Mouse (Mus musculus): ENCODE measurements around the gene Stim2. TPM values are rescaled to one million over a fixed set of nuclear protein-coding genes. Genes with fewer than 3 reads are reported as not detected.
A peak's percentile ranks its signal among the peaks of the same experiment; 100 is the strongest.

Gene Stim2
- polyA plus RNA-seq, 1 experiment from 2014 or later = 13.6 TPM

GRCm38 (mm10) chr5:53999461-53999770, 1.1 kb downstream of the Stim2 start:
- WGBS = 1% methylated on average over 6 of the region's 6 CpGs
- H3K27me3 ChIP-seq (ENCODE audit: poor library complexity, severe bottlenecking) = peaks cover 25% of the 10 kb centered on the region
- no peak for DNase-seq (ENCODE audit: extremely low spot score, low spot score)
- no peaks in the 10 kb centered on the region for H3K36me3 ChIP-seq (replicated peaks)
- H3K9me3 ChIP-seq = no peaks in the 10 kb centered on the region
- peak overlapping the region; percentile 92 for H3K4me3 ChIP-seq
- peaks cover 40% of the 10 kb centered on the region for H3K4me1 ChIP-seq
- peak overlapping the region; percentile 96 for H3K27ac ChIP-seq

GRCm38 (mm10) chr5:53999831-54000230, 1.5 kb downstream of the Stim2 start:
- 6% methylated on average over 2 of the region's 2 CpGs for WGBS
- Histone ChIP-seq H3K27ac (no peak overlapping the region), H3K4me3 (peak overlapping the region; percentile 92), H3K27me3 (ENCODE audit: poor library complexity, severe bottlenecking) (peaks cover 21% of the 10 kb centered on the region), H3K4me1 (peaks cover 39% of the 10 kb centered on the region), H3K9me3 (no peaks in the 10 kb centered on the region), H3K36me3 (replicated peaks) (no peaks in the 10 kb centered on the region)
- DNase-seq (ENCODE audit: extremely low spot score, low spot score) = no peak

- DNase-seq (ENCODE audit: extremely low spot score, low spot score) = no peak
- Histone ChIP-seq H3K27me3 (ENCODE audit: poor library complexity, severe bottlenecking) (peaks cover 13% of the 10 kb centered on the region; the same call in 1 of the 2 replicates), H3K4me1 (peaks cover 41% of the 10 kb centered on the region), H3K9me3 (no peaks in the 10 kb centered on the region), H3K27ac (no peak overlapping the region), H3K36me3 (replicated peaks) (no peaks in the 10 kb centered on the region), H3K4me3 (no peak overlapping the region)
- 82% methylated on average over 5 of the region's 5 CpGs for WGBS
Measured at GRCm38 (mm10) chr5:54001021-54001420, 2.7 kb downstream of the Stim2 start.

- 0 out of 2 replicates have a peak, but pooled peaks cover 4% of the 10 kb centered on the region for H3K36me3 ChIP-seq (replicated peaks)
- no peak overlapping the region for H3K4me3 ChIP-seq
- WGBS = 71% methylated on average over 2 of the region's 2 CpGs
- no peaks in the 10 kb centered on the region for H3K9me3 ChIP-seq
- H3K27ac ChIP-seq = no peak overlapping the region
- H3K4me1 ChIP-seq = peaks cover 24% of the 10 kb centered on the region
- H3K27me3 ChIP-seq (ENCODE audit: poor library complexity, severe bottlenecking) = no peaks in the 10 kb centered on the region
- DNase-seq (ENCODE audit: extremely low spot score, low spot score) = no peak
Measured at GRCm38 (mm10) chr5:54005111-54005864, 7.0 kb downstream of the Stim2 start.

DNA sequence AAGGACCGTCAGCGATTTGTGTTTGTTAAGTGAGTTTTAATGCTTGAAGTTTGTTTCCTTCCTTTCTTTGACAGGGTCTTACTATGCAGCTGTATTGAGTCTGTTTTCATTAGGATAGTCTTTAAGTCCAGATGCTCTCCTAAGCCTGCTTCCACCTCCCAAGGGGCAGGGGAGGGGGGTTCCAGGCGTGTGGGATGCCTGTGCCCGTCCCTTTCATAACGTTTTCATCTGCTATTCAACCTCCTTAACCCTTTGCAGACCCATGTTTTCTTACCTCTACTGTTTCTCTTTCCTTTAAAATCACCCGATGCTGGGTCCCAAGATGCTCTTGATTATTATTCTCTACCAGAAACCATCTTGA, 7.5 kb downstream of the Stim2 start:
- 51% methylated on average over 6 of the region's 6 CpGs for WGBS
- H3K27ac ChIP-seq = no peak overlapping the region
- H3K9me3 ChIP-seq = no peaks in the 10 kb centered on the region
- no peak for DNase-seq (ENCODE audit: extremely low spot score, low spot score)
- H3K4me3 ChIP-seq = no peak overlapping the region
- H3K4me1 ChIP-seq = peaks cover 18% of the 10 kb centered on the region
- no peaks in the 10 kb centered on the region for H3K27me3 ChIP-seq (ENCODE audit: poor library complexity, severe bottlenecking)
- 0 out of 2 replicates have a peak, but pooled peaks cover 4% of the 10 kb centered on the region for H3K36me3 ChIP-seq (replicated peaks)

DNA sequence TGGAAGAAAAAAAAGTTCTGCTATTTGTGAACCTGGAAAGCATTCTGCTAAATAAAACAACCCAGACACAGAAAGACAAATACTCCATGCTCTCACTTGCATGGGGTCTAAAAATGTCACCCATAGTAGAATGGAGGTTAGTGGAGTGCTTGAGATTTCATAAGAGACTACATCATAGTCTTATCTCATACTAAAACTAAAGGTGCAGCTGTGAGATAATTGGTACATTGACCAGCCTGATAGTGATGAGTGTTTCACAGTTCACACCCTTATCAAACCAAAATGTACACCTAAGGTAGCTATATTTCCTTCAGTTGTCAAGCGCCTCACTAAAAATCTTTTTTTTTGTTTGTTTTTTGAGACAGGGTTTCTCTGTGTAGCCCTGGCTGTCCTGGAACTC, 8.5 kb downstream of the Stim2 start:
- H3K27me3 ChIP-seq (ENCODE audit: poor library complexity, severe bottlenecking) = no peaks in the 10 kb centered on the region
- no peak overlapping the region for H3K27ac ChIP-seq
- H3K36me3 ChIP-seq (replicated peaks) = 0 out of 2 replicates have a peak, but pooled peaks cover 4% of the 10 kb centered on the region
- no peak for DNase-seq (ENCODE audit: extremely low spot score, low spot score)
- no peak overlapping the region for H3K4me3 ChIP-seq
- WGBS = 91% methylated on average over 1 of the region's 1 CpGs
- no peaks in the 10 kb centered on the region for H3K9me3 ChIP-seq
- peaks cover 13% of the 10 kb centered on the region for H3K4me1 ChIP-seq

GRCm38 (mm10) chr5:54007617-54008016, 9.3 kb downstream of the Stim2 start:
- no peaks in the 10 kb centered on the region for H3K9me3 ChIP-seq
- no peak for DNase-seq (ENCODE audit: extremely low spot score, low spot score)
- WGBS = 93% methylated on average over 6 of the region's 6 CpGs
- 0 out of 2 replicates have a peak, but pooled peaks cover 4% of the 10 kb centered on the region for H3K36me3 ChIP-seq (replicated peaks)
- no peak overlapping the region for H3K27ac ChIP-seq
- H3K4me3 ChIP-seq = no peak overlapping the region
- peaks cover 13% of the 10 kb centered on the region for H3K4me1 ChIP-seq
- H3K27me3 ChIP-seq (ENCODE audit: poor library complexity, severe bottlenecking) = no peaks in the 10 kb centered on the region

DNA sequence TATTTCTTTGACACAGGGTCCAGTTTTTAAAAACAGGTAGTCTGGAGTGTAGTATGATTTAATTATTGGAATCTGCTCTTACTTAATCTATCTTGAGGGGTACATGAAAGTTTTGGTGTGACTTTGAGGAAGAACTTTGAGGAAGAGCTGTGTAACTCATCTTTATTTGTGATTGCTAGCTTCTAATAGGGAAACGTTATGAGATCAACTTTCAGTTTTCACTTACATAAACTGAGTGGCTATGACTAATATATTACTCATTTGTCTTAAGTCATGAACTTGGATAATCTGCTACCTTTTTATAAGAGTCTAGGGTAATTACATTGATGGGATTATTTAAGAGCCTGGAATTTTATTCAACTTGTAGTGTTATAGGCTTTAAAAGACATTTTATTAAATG, 15.0 kb downstream of the Stim2 start:
- no peaks in the 10 kb centered on the region for H3K36me3 ChIP-seq (replicated peaks)
- no peak for DNase-seq (ENCODE audit: extremely low spot score, low spot score)
- H3K4me1 ChIP-seq = peaks cover 11% of the 10 kb centered on the region
- H3K27me3 ChIP-seq (ENCODE audit: poor library complexity, severe bottlenecking) = no peaks in the 10 kb centered on the region
- no peak overlapping the region for H3K4me3 ChIP-seq
- H3K9me3 ChIP-seq = no peaks in the 10 kb centered on the region
- 92% methylated on average over 1 of the region's 1 CpGs for WGBS
- H3K27ac ChIP-seq = no peak overlapping the region

- no peaks in the 10 kb centered on the region for H3K27me3 ChIP-seq (ENCODE audit: poor library complexity, severe bottlenecking)
- H3K4me3 ChIP-seq = no peak overlapping the region
- 46% methylated on average over 7 of the region's 7 CpGs for WGBS
- H3K27ac ChIP-seq = no peak overlapping the region
- no peaks in the 10 kb centered on the region for H3K9me3 ChIP-seq
- H3K36me3 ChIP-seq (replicated peaks) = no peaks in the 10 kb centered on the region
- no peak for DNase-seq (ENCODE audit: extremely low spot score, low spot score)
- peaks cover 14% of the 10 kb centered on the region for H3K4me1 ChIP-seq
Measured at GRCm38 (mm10) chr5:54017143-54017542, 18.8 kb downstream of the Stim2 start.

GRCm38 (mm10) chr5:54018856-54019255, 20.6 kb downstream of the Stim2 start:
- Histone ChIP-seq H3K4me3 (no peak overlapping the region), H3K27me3 (ENCODE audit: poor library complexity, severe bottlenecking) (no peaks in the 10 kb centered on the region), H3K4me1 (peaks cover 14% of the 10 kb centered on the region), H3K27ac (no peak overlapping the region), H3K9me3 (no peaks in the 10 kb centered on the region), H3K36me3 (replicated peaks) (no peaks in the 10 kb centered on the region)
- WGBS = 90% methylated on average over 2 of the region's 2 CpGs
- no peak for DNase-seq (ENCODE audit: extremely low spot score, low spot score)

- Histone ChIP-seq H3K4me3 (no peak overlapping the region), H3K4me1 (peaks cover 19% of the 10 kb centered on the region), H3K27me3 (ENCODE audit: poor library complexity, severe bottlenecking) (no peaks in the 10 kb centered on the region), H3K36me3 (replicated peaks) (no peaks in the 10 kb centered on the region), H3K9me3 (no peaks in the 10 kb centered on the region), H3K27ac (no peak overlapping the region)
- no peak for DNase-seq (ENCODE audit: extremely low spot score, low spot score)
- 82% methylated on average over 4 of the region's 4 CpGs for WGBS
Measured at GRCm38 (mm10) chr5:54019546-54019945, 21.2 kb downstream of the Stim2 start.

- no peaks in the 10 kb centered on the region for H3K9me3 ChIP-seq
- no peaks in the 10 kb centered on the region for H3K27me3 ChIP-seq (ENCODE audit: poor library complexity, severe bottlenecking)
- no peak for DNase-seq (ENCODE audit: extremely low spot score, low spot score)
- WGBS = 65% methylated on average over 3 of the region's 3 CpGs
- H3K27ac ChIP-seq = no peak overlapping the region
- H3K36me3 ChIP-seq (replicated peaks) = no peaks in the 10 kb centered on the region
- H3K4me1 ChIP-seq = peaks cover 11% of the 10 kb centered on the region; the same call in 1 of the 2 replicates
- no peak overlapping the region for H3K4me3 ChIP-seq
Measured at GRCm38 (mm10) chr5:54024610-54025009, 26.3 kb downstream of the Stim2 start.

GRCm38 (mm10) chr5:54025630-54026029, 27.3 kb downstream of the Stim2 start:
- no peak overlapping the region for H3K27ac ChIP-seq
- peaks cover 13% of the 10 kb centered on the region for H3K4me1 ChIP-seq
- H3K27me3 ChIP-seq (ENCODE audit: poor library complexity, severe bottlenecking) = no peaks in the 10 kb centered on the region
- H3K4me3 ChIP-seq = no peak overlapping the region
- no peak for DNase-seq (ENCODE audit: extremely low spot score, low spot score)
- H3K9me3 ChIP-seq = no peaks in the 10 kb centered on the region
- no peaks in the 10 kb centered on the region for H3K36me3 ChIP-seq (replicated peaks)
- WGBS = 99% methylated on average over 2 of the region's 2 CpGs

Measured in forebrain, embryonic 10.5 days (tissue).